Mouse (Mus musculus) cerebellum, adult 2 months (tissue): ENCODE measurements around the gene Mcub. TPM values are rescaled to one million over a fixed set of nuclear protein-coding genes. Genes with fewer than 3 reads are reported as not detected.

Experiments used
- DNase-seq, 2 experiments: peaks; one replicate each; pipeline ENCODE4 v3.0.0; 2021
- H3K27ac ChIP-seq: fragments of 200-500 bp; 2 replicates; pipeline ENCODE4 v1.5.1; 2012; ENCODE audit warnings: low read length, control low read depth, inconsistent platforms; ENCODE audit not compliant: insufficient read depth
- H3K27me3 ChIP-seq: fragments of 200-500 bp; 2 replicates; pipeline ENCODE4 v1.6.1; 2012; ENCODE audit warnings: inconsistent platforms, mild to moderate bottlenecking, low read length, moderate library complexity; ENCODE audit not compliant: control insufficient read depth, insufficient read depth
- H3K4me1 ChIP-seq: fragments of 200-500 bp; 2 replicates; pipeline ENCODE4 v1.6.1; 2011; ENCODE audit warnings: low read length; ENCODE audit not compliant: control insufficient read depth, insufficient read depth
- H3K4me3 ChIP-seq: fragments of 200-500 bp; replicated peaks from 2 replicates; pipeline ENCODE3; 2011; ENCODE audit warnings: mild to moderate bottlenecking, low read depth, low read length, control low read depth; ENCODE audit not compliant: insufficient read depth
- CTCF ChIP-seq: fragments of 200-500 bp; IDR thresholded peaks from 2 replicates; pipeline ENCODE4 v1.5.1; 2011; ENCODE audit warnings: low read depth, mild to moderate bottlenecking, control low read depth, low read length, moderate library complexity, borderline replicate concordance; ENCODE audit not compliant: insufficient read depth
- POLR2A ChIP-seq: fragments of 200-500 bp; IDR thresholded peaks from 2 replicates; pipeline ENCODE4 v1.6.1; 2011; ENCODE audit warnings: low read length, control low read depth, borderline replicate concordance; ENCODE audit not compliant: insufficient read depth
- WGBS: fragments of 180-500 bp; shearing (Covaris S2); methylation state at CpG from one replicate; pipeline ENCODE4 v1.1.7; 2018; 5-methylcytosine and 5-hydroxymethylcytosine counted together
- polyA plus RNA-seq: library from polyadenylated mRNA; depleted of rRNA; stranded (reverse); fragments of >200 nt; gene quantifications from 2 replicates; pipeline ENCODE4 v1.2.3, GENCODE M21; 2012

The Mcub gene
- polyA plus RNA-seq, 1 experiment, result 2.7 TPM

GRCm38 (mm10) chr3:129997324-129997723 lies 27.3 kb upstream of the Mcub start:
- H3K4me1 ChIP-seq, result no peaks in the 10 kb centered on the region
- H3K27ac ChIP-seq, result no peak overlapping the region
- no peak for DNase-seq
- WGBS, result 91% methylated on average over 3 of the region's 3 CpGs
- no peak overlapping the region for H3K4me3 ChIP-seq
- no peaks in the 10 kb centered on the region for H3K27me3 ChIP-seq
- TF ChIP-seq CTCF (no peak), POLR2A (no peak)

- no peaks in the 10 kb centered on the region for H3K4me1 ChIP-seq
- H3K27ac ChIP-seq, result no peak overlapping the region
- no peaks in the 10 kb centered on the region for H3K27me3 ChIP-seq
- TF ChIP-seq POLR2A (no peak), CTCF (no peak)
- no peak overlapping the region for H3K4me3 ChIP-seq
- WGBS, result 96% methylated on average over 13 of the region's 13 CpGs
- no peak for DNase-seq
Measured at GRCm38 (mm10) chr3:129987297-129987696, 17.3 kb upstream of the Mcub start.

- 89% methylated on average over 4 of the region's 4 CpGs for WGBS
Measured at GRCm38 (mm10) chr3:129985335-129985734, 15.3 kb upstream of the Mcub start.

GRCm38 (mm10) chr3:129984797-129985196 lies 14.8 kb upstream of the Mcub start:
- Histone ChIP-seq H3K4me1 (no peaks in the 10 kb centered on the region), H3K27me3 (no peaks in the 10 kb centered on the region), H3K4me3 (no peak overlapping the region), H3K27ac (no peak overlapping the region)
- DNase-seq, result no peak
- 97% methylated on average over 5 of the region's 5 CpGs for WGBS
- TF ChIP-seq POLR2A, result no peak
- no peak for TF ChIP-seq CTCF

More at GRCm38 (mm10) chr3:129985335-129985734, 15.3 kb upstream of the Mcub start:
- Histone ChIP-seq H3K4me1 (no peaks in the 10 kb centered on the region), H3K27ac (no peak overlapping the region), H3K27me3 (no peaks in the 10 kb centered on the region), H3K4me3 (no peak overlapping the region)
- TF ChIP-seq POLR2A, result no peak
- TF ChIP-seq CTCF, result no peak
- DNase-seq, result no peak

- no peak for DNase-seq
- Histone ChIP-seq H3K4me3 (no peak overlapping the region), H3K27me3 (no peaks in the 10 kb centered on the region), H3K27ac (no peak overlapping the region), H3K4me1 (no peaks in the 10 kb centered on the region)
- WGBS, result 77% methylated on average over 5 of the region's 5 CpGs
- TF ChIP-seq POLR2A (no peak), CTCF (no peak)
Measured at GRCm38 (mm10) chr3:129982271-129982670, 12.3 kb upstream of the Mcub start.

GRCm38 (mm10) chr3:129981756-129982155 lies 11.8 kb upstream of the Mcub start:
- no peak overlapping the region for H3K27ac ChIP-seq
- no peaks in the 10 kb centered on the region for H3K4me1 ChIP-seq
- 89% methylated on average over 11 of the region's 11 CpGs for WGBS
- H3K27me3 ChIP-seq, result no peaks in the 10 kb centered on the region
- H3K4me3 ChIP-seq, result no peak overlapping the region
- DNase-seq, result no peak
- no peak for TF ChIP-seq POLR2A
- no peak for TF ChIP-seq CTCF

- H3K4me1 ChIP-seq, result no peaks in the 10 kb centered on the region
- WGBS, result 74% methylated on average over 6 of the region's 6 CpGs
- no peak overlapping the region for H3K27ac ChIP-seq
- no peak for DNase-seq
- no peaks in the 10 kb centered on the region for H3K27me3 ChIP-seq
- H3K4me3 ChIP-seq, result no peak overlapping the region
- TF ChIP-seq CTCF (no peak), POLR2A (no peak)
Measured at GRCm38 (mm10) chr3:129979510-129979909, 9.5 kb upstream of the Mcub start.

GRCm38 (mm10) chr3:129978716-129979115 lies 8.7 kb upstream of the Mcub start:
- WGBS, result 85% methylated on average over 9 of the region's 9 CpGs
- Histone ChIP-seq H3K27ac (no peak overlapping the region), H3K4me3 (no peak overlapping the region), H3K27me3 (no peaks in the 10 kb centered on the region), H3K4me1 (no peaks in the 10 kb centered on the region)
- TF ChIP-seq POLR2A, result no peak
- no peak for TF ChIP-seq CTCF
- no peak for DNase-seq

- 82% methylated on average over 5 of the region's 5 CpGs for WGBS
- Histone ChIP-seq H3K27ac (no peak overlapping the region), H3K4me1 (no peaks in the 10 kb centered on the region), H3K27me3 (no peaks in the 10 kb centered on the region), H3K4me3 (no peak overlapping the region)
- TF ChIP-seq POLR2A (no peak), CTCF (no peak)
- DNase-seq, result no peak
Measured at GRCm38 (mm10) chr3:129976317-129976716, 6.3 kb upstream of the Mcub start.
